Mouse (Mus musculus): Measurements from ENCODE around the gene Gm30191.

- TF ChIP-seq POLR2A (IDR thresholded peaks at IDR 0.05; ENCODE audit: insufficient read depth, low read length) (peak; percentile 76), CTCF (IDR thresholded peaks at IDR 0.05; ENCODE audit: low read depth, low read length) (no peak)
These were observed 40.4 kb downstream of the Gm30191 start for GRCm38 (mm10) chr4:134287168-134287564.

Data from ES-Bruce4 (cell line).